Mouse (Mus musculus) myocyte (in vitro differentiated cells): Measurements from ENCODE around the gene Rapsn.

Source experiments
- MYOG ChIP-seq, 3 experiments: IDR thresholded peaks; one replicate each; pipeline ENCODE4 v1.6.1; 2011; ENCODE audit warnings: control low read depth in 2 of 3, low read depth in 2 of 3, mild to moderate bottlenecking in 2 of 3; ENCODE audit not compliant: insufficient read length in 2 of 3, control insufficient read depth in 1 of 3, insufficient read depth in 1 of 3
- POLR2A ChIP-seq: IDR thresholded peaks from one replicate; pipeline ENCODE4 v1.6.1; 2011; ENCODE audit warnings: low read depth, mild to moderate bottlenecking, control low read depth, moderate library complexity; ENCODE audit not compliant: insufficient read length
- TCF12 ChIP-seq: IDR thresholded peaks from one replicate; pipeline ENCODE4 v1.6.1; 2011; ENCODE audit warnings: mild to moderate bottlenecking, control low read depth; ENCODE audit not compliant: poor library complexity, insufficient read depth, severe bottlenecking
- USF1 ChIP-seq: IDR thresholded peaks from one replicate; pipeline ENCODE4 v1.6.1; 2011; ENCODE audit warnings: low read depth, mild to moderate bottlenecking, control low read depth, moderate library complexity

DNA sequence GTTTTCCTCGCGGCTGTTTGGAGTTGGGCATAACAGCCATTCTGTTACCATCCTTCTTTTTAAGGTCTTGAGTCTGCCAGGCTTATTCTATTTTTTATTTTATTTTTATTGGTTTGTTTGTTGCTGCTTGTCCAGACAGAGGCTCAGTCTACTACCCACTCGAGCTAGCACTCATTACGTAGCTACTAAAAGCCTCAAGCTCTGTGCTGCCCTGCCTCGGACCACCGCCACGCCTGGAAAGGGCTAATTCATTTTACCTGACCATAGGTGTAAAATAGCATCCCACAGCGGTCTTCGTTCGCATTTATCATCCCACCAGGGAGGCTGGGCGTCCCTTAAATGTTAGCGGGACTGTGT, 42.5 kb downstream of the Rapsn start:
- TF ChIP-seq TCF12 (no peak), POLR2A (no peak), USF1 (no peak), MYOG (IDR thresholded peaks at IDR 0.05; ENCODE audit: control insufficient read depth in 1 of 3, insufficient read depth in 1 of 3, insufficient read length in 2 of 3, low read depth in 2 of 3) (no peak)
